Mouse (Mus musculus) adrenal gland, adult 18-20 months (tissue): ENCODE data around the gene Uvrag. TPM values are rescaled to one million over a fixed set of nuclear protein-coding genes. Genes with fewer than 3 reads are reported as not detected.

ENCODE experiments used
- DNase-seq, 2 experiments: peaks; one replicate each; pipeline ENCODE4 v3.0.0; 2021 to 2022; ENCODE audit warnings: low spot score in 2 of 2
- long read RNA-seq, 2 experiments: library from polyadenylated mRNA; stranded (forward); transcript quantifications; one replicate each; pipeline ENCODE4 v2.0.0; 2021
- total RNA-seq, 2 experiments: library from RNA; stranded (reverse); gene quantifications; 1 replicate in 1 of 2; 2 replicates in 1 of 2; pipeline ENCODE4 v1.2.3; 2021

Uvrag gene
- 10 to 100 TPM; 15.4 to 29.0 TPM for total RNA-seq
- long read RNA-seq, experiment 1, full-length matches to known transcripts, result 29 of 30 reads
- long read RNA-seq, experiment 1, partial matches to known transcripts, result 1 of 30 reads
- long read RNA-seq, experiment 1, other reads (novel, unspliced or antisense), result 0 of 30 reads
- long read RNA-seq, experiment 2, full-length matches to known transcripts, result 51 of 59 reads
- long read RNA-seq, experiment 2, partial matches to known transcripts, result 2 of 59 reads
- long read RNA-seq, experiment 2, other reads (novel, unspliced or antisense), result 6 of 59 reads

GRCm38 (mm10) chr7:99140984-99141918, at the start of gene Uvrag:
Uvrag (minus strand) TSS chr7:99141141.
- DNase-seq, result peak; percentile 97 to 98

- DNase-seq, result no peak
Observed at GRCm38 (mm10) chr7:99189885-99190284, 48.9 kb upstream of the Uvrag start.

- DNase-seq, result no peak
Observed at GRCm38 (mm10) chr7:99188630-99189029, 47.7 kb upstream of the Uvrag start.

GRCm38 (mm10) chr7:99187451-99187850, 46.5 kb upstream of the Uvrag start:
- DNase-seq, result no peak

- no peak for DNase-seq
Observed at GRCm38 (mm10) chr7:99185405-99185804, 44.5 kb upstream of the Uvrag start.

GRCm38 (mm10) chr7:99183751-99184150, 42.8 kb upstream of the Uvrag start:
- no peak for DNase-seq

- DNase-seq, result peak; percentile 96 to 98
Observed at GRCm38 (mm10) chr7:99182432-99183172, 41.7 kb upstream of the Uvrag start, which contains the start of gene Dgat2. Dgat2 (minus strand) TSS chr7:99182719.

GRCm38 (mm10) chr7:99181619-99182431, 40.9 kb upstream of the Uvrag start:
- no peak for DNase-seq

- no peak for DNase-seq
Observed at GRCm38 (mm10) chr7:99180162-99180561, 39.2 kb upstream of the Uvrag start.

- DNase-seq, result no peak
Observed at GRCm38 (mm10) chr7:99179271-99179670, 38.3 kb upstream of the Uvrag start.

GRCm38 (mm10) chr7:99177386-99177785, 36.4 kb upstream of the Uvrag start:
- no peak for DNase-seq

GRCm38 (mm10) chr7:99175666-99176065, 34.7 kb upstream of the Uvrag start:
- no peak for DNase-seq

GRCm38 (mm10) chr7:99175118-99175517, 34.2 kb upstream of the Uvrag start:
- DNase-seq, result no peak

- no peak for DNase-seq
Observed at GRCm38 (mm10) chr7:99174006-99174405, 33.1 kb upstream of the Uvrag start.

GRCm38 (mm10) chr7:99172898-99173297, 32.0 kb upstream of the Uvrag start:
- DNase-seq, result no peak

GRCm38 (mm10) chr7:99171730-99172463, 31.0 kb upstream of the Uvrag start:
- no peak for DNase-seq

- no peak for DNase-seq
Observed at GRCm38 (mm10) chr7:99170519-99170918, 29.6 kb upstream of the Uvrag start.

GRCm38 (mm10) chr7:99169717-99170403, 28.9 kb upstream of the Uvrag start:
- no peak for DNase-seq

- no peak for DNase-seq
Observed at GRCm38 (mm10) chr7:99168756-99169155, 27.8 kb upstream of the Uvrag start.
